Mouse (Mus musculus) lung, postnatal 0 days (tissue): ENCODE results near the gene Ppp2r3a.
A peak's percentile ranks its signal among the peaks of the same experiment; 100 is the strongest.

ENCODE experiments used
- CTCF ChIP-seq: IDR thresholded peaks from 2 replicates; pipeline ENCODE4 v1.5.1; 2016; ENCODE audit warnings: antibody characterized with exemption, mild to moderate bottlenecking
- EP300 ChIP-seq: IDR thresholded peaks from 2 replicates; pipeline ENCODE4 v1.6.1; 2016; ENCODE audit warnings: antibody characterized with exemption, mild to moderate bottlenecking, control low read depth

- peak; percentile 34 for TF ChIP-seq CTCF
- no peak for TF ChIP-seq EP300
These were observed 181.8 kb downstream of the Ppp2r3a start for GRCm38 (mm10) chr9:101069781-101070180.
